Mouse (Mus musculus) kidney, adult 2 months (tissue): ENCODE results near the gene A430005L14Rik. TPM values are rescaled to one million over a fixed set of nuclear protein-coding genes. Genes with fewer than 3 reads are reported as not detected.

Source experiments
- DNase-seq: peaks from one replicate; pipeline ENCODE4 v3.0.0; 2021
- H3K27ac ChIP-seq: fragments of 200-500 bp; 2 replicates; pipeline ENCODE4 v1.5.1; 2012; ENCODE audit warnings: low read depth, low read length, control low read depth, inconsistent platforms; ENCODE audit not compliant: insufficient read depth
- H3K27me3 ChIP-seq: fragments of 200-500 bp; replicated peaks from 2 replicates; pipeline ENCODE4 v1.6.1; 2012; ENCODE audit warnings: mild to moderate bottlenecking, moderate library complexity, low read length, inconsistent platforms; ENCODE audit not compliant: control insufficient read depth, insufficient read depth
- H3K36me3 ChIP-seq: fragments of 200-500 bp; 2 replicates; pipeline ENCODE4 v1.6.1; 2012; ENCODE audit warnings: mild to moderate bottlenecking, moderate library complexity, low read length, inconsistent platforms; ENCODE audit not compliant: control insufficient read depth, insufficient read depth
- H3K4me1 ChIP-seq: fragments of 200-500 bp; 2 replicates; pipeline ENCODE4 v1.6.1; 2011; ENCODE audit warnings: low read length; ENCODE audit not compliant: control insufficient read depth, insufficient read depth
- H3K4me3 ChIP-seq: fragments of 200-500 bp; 2 replicates; pipeline ENCODE4 v1.5.1; 2011; ENCODE audit warnings: mild to moderate bottlenecking, low read depth, low read length, control low read depth; ENCODE audit not compliant: insufficient read depth
- CTCF ChIP-seq: fragments of 200-500 bp; conservative IDR thresholded peaks from 2 replicates; pipeline ENCODE4 v1.5.1; 2011; ENCODE audit warnings: low read depth, mild to moderate bottlenecking, control low read depth, low read length, moderate library complexity, mixed read lengths; ENCODE audit not compliant: insufficient read depth, insufficient read length
- POLR2A ChIP-seq: fragments of 200-500 bp; IDR thresholded peaks from one replicate; pipeline ENCODE4 v1.6.1; 2011; ENCODE audit warnings: low read depth, low read length, control low read depth
- whole genome bisulfite sequencing: fragments of 180-500 bp; shearing (Covaris S2); methylation state at CpG from one replicate; pipeline ENCODE4 v1.1.7; 2018; 5-methylcytosine and 5-hydroxymethylcytosine counted together
- polyA plus RNA-seq: library from polyadenylated mRNA; depleted of rRNA; stranded (reverse); fragments of >200 nt; gene quantifications from 2 replicates; pipeline ENCODE4 v1.2.3, GENCODE M21; 2012

Gene A430005L14Rik
- polyA plus RNA-seq, 1 experiment, result 42.6 TPM

DNA sequence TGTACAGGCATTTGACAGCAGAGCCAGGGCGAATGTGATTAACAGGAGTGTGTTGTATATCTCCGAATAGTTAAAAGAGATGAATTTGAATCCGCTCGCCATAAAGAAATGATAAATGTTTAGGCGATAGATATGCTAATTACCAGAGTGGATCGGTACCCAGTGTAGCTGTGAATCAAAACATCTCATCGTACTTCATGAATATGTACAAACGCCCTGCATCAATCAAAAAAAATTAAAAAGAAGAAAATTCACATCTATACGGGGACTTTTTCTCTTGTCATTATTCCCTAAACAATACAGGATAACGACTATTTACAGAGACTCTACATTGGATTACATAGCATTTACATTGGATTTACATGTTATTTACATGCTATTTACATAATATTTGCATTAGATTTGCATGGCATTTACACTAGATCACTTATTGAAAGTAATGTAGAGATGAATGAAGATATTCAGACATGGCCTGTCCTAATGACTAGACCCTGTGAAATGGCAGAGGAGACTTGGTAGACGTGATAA, 28.2 kb upstream of the A430005L14Rik start:
- no peak overlapping the region for H3K27ac ChIP-seq
- H3K4me3 ChIP-seq, result no peak overlapping the region
- no peaks in the 10 kb centered on the region for H3K27me3 ChIP-seq
- no peaks in the 10 kb centered on the region for H3K36me3 ChIP-seq
- no peaks in the 10 kb centered on the region for H3K4me1 ChIP-seq
- DNase-seq, result no peak
- 89% methylated on average over 11 of the region's 11 CpGs for WGBS
- TF ChIP-seq POLR2A (no peak), CTCF (no peak)

DNA sequence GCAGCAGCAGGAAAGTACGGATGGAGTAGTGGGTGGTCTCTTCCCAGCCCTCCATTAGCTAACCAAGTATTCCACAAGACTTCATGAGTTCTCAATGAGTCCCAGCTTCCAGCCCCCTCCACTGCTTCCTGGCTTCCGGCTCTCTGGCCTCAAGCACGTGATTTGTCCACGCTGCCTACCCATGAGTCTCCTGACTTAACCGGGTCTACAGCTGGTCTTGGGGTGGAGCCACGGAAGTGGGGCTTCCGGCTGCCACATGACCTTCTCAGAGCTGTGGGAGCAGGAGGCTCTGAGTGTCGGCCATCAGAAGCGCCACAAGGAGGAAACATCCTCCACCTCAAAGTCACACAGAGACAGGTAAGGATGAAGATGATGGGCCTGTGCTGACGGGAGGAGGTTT, 27.6 kb upstream of the A430005L14Rik start:
- H3K27me3 ChIP-seq, result no peaks in the 10 kb centered on the region
- no peak for DNase-seq
- no peak overlapping the region for H3K4me3 ChIP-seq
- 64% methylated on average over 10 of the region's 10 CpGs for WGBS
- no peak for TF ChIP-seq CTCF
- TF ChIP-seq POLR2A, result no peak
- H3K4me1 ChIP-seq, result no peaks in the 10 kb centered on the region
- no peak overlapping the region for H3K27ac ChIP-seq
- no peaks in the 10 kb centered on the region for H3K36me3 ChIP-seq

DNA sequence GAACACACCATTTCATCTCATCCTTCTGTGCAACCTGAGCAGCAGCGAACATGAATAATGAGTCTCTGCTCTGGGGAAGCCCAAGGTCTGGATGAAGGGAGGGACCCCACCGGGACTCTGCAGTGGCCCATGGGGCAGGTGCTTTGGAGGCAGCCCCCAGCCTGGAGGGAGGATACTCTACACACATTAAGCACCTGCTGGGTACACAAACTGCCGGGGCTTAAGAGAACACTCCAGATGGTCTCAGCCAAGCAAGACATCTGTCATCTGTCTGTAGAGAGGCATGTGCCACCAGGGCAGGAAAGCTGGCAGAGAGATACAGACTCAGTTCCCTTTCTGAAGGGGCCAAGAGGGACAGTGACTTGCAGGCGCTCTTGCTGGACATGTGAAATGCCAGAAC, 27.1 kb upstream of the A430005L14Rik start:
- H3K36me3 ChIP-seq, result no peaks in the 10 kb centered on the region
- H3K27me3 ChIP-seq, result no peaks in the 10 kb centered on the region
- DNase-seq, result no peak
- WGBS, result 65% methylated on average over 4 of the region's 4 CpGs
- TF ChIP-seq CTCF (no peak), POLR2A (no peak)
- no peaks in the 10 kb centered on the region for H3K4me1 ChIP-seq
- H3K27ac ChIP-seq, result no peak overlapping the region
- H3K4me3 ChIP-seq, result no peak overlapping the region

DNA sequence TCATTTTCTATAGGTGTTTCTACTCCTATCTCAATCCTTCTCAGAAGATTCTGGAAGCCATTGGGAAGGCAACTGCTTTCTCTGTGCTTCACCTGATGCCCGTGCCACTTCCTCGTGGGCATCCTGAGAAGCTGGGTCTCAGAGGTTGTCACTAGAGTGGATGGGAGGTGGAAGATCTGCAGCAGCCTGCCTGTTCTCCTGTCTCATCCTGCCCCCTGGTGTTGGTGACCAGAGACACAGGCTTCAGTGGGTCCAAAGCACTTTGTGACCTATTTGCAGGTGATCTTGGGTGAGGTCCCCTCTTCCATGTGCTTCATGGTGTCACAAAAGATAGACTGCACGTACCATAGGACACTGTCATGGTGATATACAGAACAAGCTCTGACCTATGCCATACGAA, 13.8 kb upstream of the A430005L14Rik start:
- TF ChIP-seq POLR2A (no peak), CTCF (peak; percentile 63)
- DNase-seq, result peak; percentile 18
- no peaks in the 10 kb centered on the region for H3K4me1 ChIP-seq
- H3K27me3 ChIP-seq, result no peaks in the 10 kb centered on the region
- H3K36me3 ChIP-seq, result no peaks in the 10 kb centered on the region
- no peak overlapping the region for H3K4me3 ChIP-seq
- 54% methylated on average over 4 of the region's 4 CpGs for WGBS
- no peak overlapping the region for H3K27ac ChIP-seq

DNA sequence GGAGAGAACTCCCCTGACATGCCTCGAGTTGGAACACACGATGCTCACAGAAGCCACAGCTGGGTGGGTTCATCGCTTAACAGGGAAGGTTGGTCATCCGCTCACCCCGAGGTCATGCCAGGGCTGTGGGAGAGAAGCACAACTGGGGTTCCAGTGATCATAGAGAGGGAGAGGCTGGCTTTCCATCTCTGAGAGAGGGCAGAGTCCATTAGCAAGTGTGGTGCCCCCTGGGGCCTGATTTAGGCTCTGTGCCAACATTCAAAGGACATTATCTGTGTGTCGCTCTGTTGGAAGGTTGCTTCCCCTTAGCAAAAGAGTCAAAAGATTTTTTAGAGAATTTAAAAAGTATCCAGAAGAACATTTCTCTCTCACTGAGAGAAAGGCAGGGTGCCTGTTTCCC, 12.8 kb upstream of the A430005L14Rik start:
- Histone ChIP-seq H3K4me1 (no peaks in the 10 kb centered on the region), H3K27ac (no peak overlapping the region), H3K27me3 (no peaks in the 10 kb centered on the region), H3K4me3 (no peak overlapping the region), H3K36me3 (no peaks in the 10 kb centered on the region)
- TF ChIP-seq CTCF (no peak), POLR2A (no peak)
- no peak for DNase-seq
- WGBS, result 31% methylated on average over 6 of the region's 6 CpGs

DNA sequence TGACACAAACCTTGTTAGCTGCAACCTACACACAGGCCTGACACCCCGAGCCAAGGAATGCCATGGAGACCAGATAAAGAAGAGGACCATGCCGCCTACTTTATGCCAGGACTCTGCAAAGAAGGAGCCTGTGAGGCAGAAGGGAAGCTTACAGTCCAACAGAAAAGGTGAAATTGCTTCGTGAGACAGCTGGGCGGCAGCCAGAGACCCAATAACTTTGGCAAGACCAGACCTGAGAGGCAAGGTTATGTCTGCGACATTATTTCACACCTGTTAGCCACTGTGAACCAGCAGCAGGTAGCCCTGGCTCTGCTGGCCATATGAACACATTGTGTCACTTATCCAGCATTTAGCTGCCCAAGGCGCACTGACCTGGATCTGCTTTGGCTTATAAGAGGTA, 11.3 kb upstream of the A430005L14Rik start:
- H3K4me1 ChIP-seq, result no peaks in the 10 kb centered on the region
- TF ChIP-seq POLR2A, result no peak
- TF ChIP-seq CTCF, result no peak
- H3K4me3 ChIP-seq, result no peak overlapping the region
- H3K27ac ChIP-seq, result no peak overlapping the region
- WGBS, result 78% methylated on average over 6 of the region's 6 CpGs
- no peaks in the 10 kb centered on the region for H3K36me3 ChIP-seq
- no peak for DNase-seq
- no peaks in the 10 kb centered on the region for H3K27me3 ChIP-seq

DNA sequence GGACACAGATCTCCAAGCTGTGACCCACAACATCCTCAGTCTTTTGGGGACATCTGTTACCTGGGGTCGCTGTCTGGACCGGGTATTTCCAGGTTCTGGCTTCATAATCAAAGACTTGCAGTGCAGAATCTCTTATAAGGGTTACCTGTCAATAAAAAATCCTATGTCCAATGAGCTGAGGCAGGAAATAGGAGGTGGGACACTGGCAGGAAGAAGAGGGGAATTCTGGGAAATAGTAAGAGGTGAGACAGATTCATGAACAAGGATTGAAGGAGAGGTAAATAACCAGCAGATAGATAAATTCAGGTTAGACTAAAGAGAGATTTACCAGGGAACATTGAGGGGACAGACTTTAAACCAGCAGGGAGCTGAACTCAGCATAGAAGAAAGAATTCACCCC, 6.7 kb upstream of the A430005L14Rik start:
- Histone ChIP-seq H3K27me3 (no peaks in the 10 kb centered on the region), H3K4me3 (no peak overlapping the region)
- DNase-seq, result no peak

More for the DNA sequence above, 6.7 kb upstream of the A430005L14Rik start:
- WGBS, result 79% methylated on average over 2 of the region's 2 CpGs
- Histone ChIP-seq H3K27ac (no peak overlapping the region), H3K36me3 (no peaks in the 10 kb centered on the region), H3K4me1 (no peaks in the 10 kb centered on the region)
- TF ChIP-seq CTCF (no peak), POLR2A (no peak)
